Mouse (Mus musculus): Measurements from ENCODE around the gene Dlx3. TPM values are rescaled to one million over a fixed set of nuclear protein-coding genes. Genes with fewer than 3 reads are reported as not detected.
A peak's percentile ranks its signal among the peaks of the same experiment; 100 is the strongest.

Gene Dlx3
- total and polyA plus RNA-seq, 2 experiments from 2014 or later: 0.14 TPM; not detected in 1

- no peak for DNase-seq
- no peak for TF ChIP-seq CTCF (IDR thresholded peaks at IDR 0.05; ENCODE audit: low read depth)
- no peak for ATAC-seq
- Histone ChIP-seq H3K9ac (no peak overlapping the region), H3K27me3 (ENCODE audit: insufficient read depth, low read length) (peaks cover 93% of the 10 kb centered on the region), H3K4me1 (ENCODE audit: insufficient read depth) (peaks cover under 1% of the 10 kb centered on the region; the same call in 1 of the 2 replicates), H3K4me3 (ENCODE audit: low read depth, low read length) (peak overlapping the region; percentile 27), H3K9me3 (ENCODE audit: low read length) (no peaks in the 10 kb centered on the region), H3K36me3 (ENCODE audit: insufficient read depth) (no peaks in the 10 kb centered on the region), H3K4me2 (ENCODE audit: low read depth) (peak overlapping the region; percentile 48; the same call in 1 of the 2 replicates), H3K27ac (ENCODE audit: low read depth, low read length) (no peak overlapping the region)
- WGBS: 3% methylated on average over 34 of the region's 34 CpGs
These were observed 25.1 kb downstream of the Dlx3 start for GRCm38 (mm10) chr11:95144946-95145483.

GRCm38 (mm10) chr11:95145851-95146403, 26.0 kb downstream of the Dlx3 start, which contains the start of gene Dlx4:
Dlx4 (minus strand) TSS chr11:95146263.
- Histone ChIP-seq H3K4me2 (ENCODE audit: low read depth) (peak within 1 kb of the TSS; percentile 48), H3K27me3 (ENCODE audit: insufficient read depth, low read length) (peaks cover 87% of the 10 kb centered on the region), H3K36me3 (ENCODE audit: insufficient read depth) (no peaks in the 10 kb centered on the region), H3K9ac (no peak within 1 kb of the TSS), H3K9me3 (ENCODE audit: low read length) (no peaks in the 10 kb centered on the region), H3K4me3 (ENCODE audit: low read depth, low read length) (peak within 1 kb of the TSS; percentile 27), H3K27ac (ENCODE audit: low read depth, low read length) (no peak within 1 kb of the TSS), H3K4me1 (ENCODE audit: insufficient read depth) (peaks cover 6% of the 10 kb centered on the region; the same call in 1 of the 2 replicates)
- under 1% methylated on average over 48 of the region's 48 CpGs for WGBS
- DNase-seq: peak; percentile 30
- peak; percentile 36; the same call in 1 of the 2 replicates for ATAC-seq
- no peak for TF ChIP-seq CTCF (IDR thresholded peaks at IDR 0.05; ENCODE audit: low read depth)

GRCm38 (mm10) chr11:95148754-95149153, 28.8 kb downstream of the Dlx3 start:
- TF ChIP-seq CTCF (IDR thresholded peaks at IDR 0.05; ENCODE audit: low read depth): no peak
- no peaks in the 10 kb centered on the region for H3K36me3 ChIP-seq (ENCODE audit: insufficient read depth)
- DNase-seq (peak; percentile 27), ATAC-seq (no peak)
- H3K9me3 ChIP-seq (ENCODE audit: low read length): no peaks in the 10 kb centered on the region
- H3K27ac ChIP-seq (ENCODE audit: low read depth, low read length): no peak overlapping the region
- H3K4me3 ChIP-seq (ENCODE audit: low read depth, low read length): no peak overlapping the region
- H3K9ac ChIP-seq: no peak overlapping the region
- 2% methylated on average over 9 of the region's 9 CpGs for WGBS
- peaks cover 80% of the 10 kb centered on the region for H3K27me3 ChIP-seq (ENCODE audit: insufficient read depth, low read length)
- 0 out of 2 replicates have a peak, but pooled peaks cover 6% of the 10 kb centered on the region for H3K4me1 ChIP-seq (ENCODE audit: insufficient read depth)
- H3K4me2 ChIP-seq (ENCODE audit: low read depth): no peak overlapping the region

GRCm38 (mm10) chr11:95149462-95150268, 29.7 kb downstream of the Dlx3 start:
- H3K9me3 ChIP-seq (ENCODE audit: low read length): no peaks in the 10 kb centered on the region
- H3K4me1 ChIP-seq (ENCODE audit: insufficient read depth): 0 out of 2 replicates have a peak, but pooled peaks cover 6% of the 10 kb centered on the region
- 0 out of 2 replicates have a peak overlapping the region, but pooled peaks have one; percentile 0 for H3K4me3 ChIP-seq (ENCODE audit: low read depth, low read length)
- H3K36me3 ChIP-seq (ENCODE audit: insufficient read depth): no peaks in the 10 kb centered on the region
- WGBS: 3% methylated on average over 27 of the region's 27 CpGs
- TF ChIP-seq CTCF (IDR thresholded peaks at IDR 0.05; ENCODE audit: low read depth): no peak
- H3K27ac ChIP-seq (ENCODE audit: low read depth, low read length): no peak overlapping the region
- ATAC-seq (no peak), DNase-seq (peak; percentile 25)
- H3K9ac ChIP-seq: no peak overlapping the region
- no peak overlapping the region for H3K4me2 ChIP-seq (ENCODE audit: low read depth)
- H3K27me3 ChIP-seq (ENCODE audit: insufficient read depth, low read length): peaks cover 73% of the 10 kb centered on the region

- ATAC-seq (no peak), DNase-seq (peak; percentile 61)
- Histone ChIP-seq H3K27ac (ENCODE audit: low read depth, low read length) (no peak overlapping the region), H3K36me3 (ENCODE audit: insufficient read depth) (no peaks in the 10 kb centered on the region), H3K4me2 (ENCODE audit: low read depth) (no peak overlapping the region), H3K4me3 (ENCODE audit: low read depth, low read length) (0 out of 2 replicates have a peak overlapping the region, but pooled peaks have one; percentile 2), H3K9me3 (ENCODE audit: low read length) (no peaks in the 10 kb centered on the region), H3K27me3 (ENCODE audit: insufficient read depth, low read length) (peaks cover 66% of the 10 kb centered on the region), H3K9ac (no peak overlapping the region), H3K4me1 (ENCODE audit: insufficient read depth) (0 out of 2 replicates have a peak, but pooled peaks cover 6% of the 10 kb centered on the region)
- no peak for TF ChIP-seq CTCF (IDR thresholded peaks at IDR 0.05; ENCODE audit: low read depth)
- 2% methylated on average over 33 of the region's 33 CpGs for WGBS
These were observed 30.5 kb downstream of the Dlx3 start for GRCm38 (mm10) chr11:95150269-95151049.

- H3K4me2 ChIP-seq (ENCODE audit: low read depth): no peak overlapping the region
- WGBS: 21% methylated on average over 5 of the region's 5 CpGs
- H3K9ac ChIP-seq: no peak overlapping the region
- ATAC-seq (no peak), DNase-seq (no peak)
- no peak overlapping the region for H3K27ac ChIP-seq (ENCODE audit: low read depth, low read length)
- no peak overlapping the region for H3K4me3 ChIP-seq (ENCODE audit: low read depth, low read length)
- H3K4me1 ChIP-seq (ENCODE audit: insufficient read depth): 0 out of 2 replicates have a peak, but pooled peaks cover 6% of the 10 kb centered on the region
- H3K36me3 ChIP-seq (ENCODE audit: insufficient read depth): no peaks in the 10 kb centered on the region
- no peaks in the 10 kb centered on the region for H3K9me3 ChIP-seq (ENCODE audit: low read length)
- no peak for TF ChIP-seq CTCF (IDR thresholded peaks at IDR 0.05; ENCODE audit: low read depth)
- H3K27me3 ChIP-seq (ENCODE audit: insufficient read depth, low read length): peaks cover 39% of the 10 kb centered on the region
These were observed 33.2 kb downstream of the Dlx3 start for GRCm38 (mm10) chr11:95153116-95153515.
